Mouse (Mus musculus) spleen, adult 2 months (tissue): ENCODE data around the gene Myh14.

Source experiments
- CTCF ChIP-seq: fragments of 200-500 bp; IDR thresholded peaks from 2 replicates; pipeline ENCODE4 v1.5.1; 2011; ENCODE audit warnings: mild to moderate bottlenecking, inconsistent platforms; ENCODE audit not compliant: insufficient read depth, insufficient read length, insufficient replicate concordance; ENCODE audit errors: extremely low read depth
- POLR2A ChIP-seq: fragments of 200-500 bp; IDR thresholded peaks from 2 replicates; pipeline ENCODE4 v1.6.1; 2011; ENCODE audit warnings: low read depth, low read length, inconsistent platforms

GRCm38 (mm10) chr7:44628402-44629034 lies 42.1 kb downstream of the Myh14 start:
- TF ChIP-seq POLR2A (no peak), CTCF (no peak)
